Mouse (Mus musculus): ENCODE measurements around the gene Tmem126a. TPM values are rescaled to one million over a fixed set of nuclear protein-coding genes. Genes with fewer than 3 reads are reported as not detected.

Gene Tmem126a
- 109 and 111 TPM in 2 replicates for polyA plus RNA-seq (2016; fragmentation: Nextera tagmentation; extraction: Ambion mirVana)

GRCm38 (mm10) chr7:90456845-90457468 is at the start of gene Tmem126a:
TSS of gene Tmem126a (minus strand) at chr7:90457229.
- H3K9me3 ChIP-seq, result no peaks in the 10 kb centered on the region
- peak; percentile 99 for ATAC-seq (ENCODE audit: low FRiP score, low read depth)

GRCm38 (mm10) chr7:90482607-90483006 is 25.6 kb upstream of the Tmem126a start:
- no peak for ATAC-seq (ENCODE audit: low FRiP score, low read depth)
- Histone ChIP-seq H3K4me3 (no peak overlapping the region), H3K27ac (no peak overlapping the region), H3K9ac (no peak overlapping the region), H3K4me1 (no peaks in the 10 kb centered on the region), H3K27me3 (replicated peaks) (no peaks in the 10 kb centered on the region), H3K9me3 (no peaks in the 10 kb centered on the region), H3K36me3 (no peaks in the 10 kb centered on the region), H3K4me2 (replicated peaks) (no peak overlapping the region)
- 91% methylated on average over 2 of the region's 2 CpGs for WGBS

More at GRCm38 (mm10) chr7:90456845-90457468, at the start of gene Tmem126a:
- Histone ChIP-seq H3K4me2 (replicated peaks) (peak within 1 kb of the TSS; percentile 64), H3K9ac (peak within 1 kb of the TSS; percentile 79), H3K27me3 (replicated peaks) (no peaks in the 10 kb centered on the region), H3K4me1 (peaks cover 8% of the 10 kb centered on the region), H3K4me3 (peak within 1 kb of the TSS; percentile 74), H3K27ac (peak within 1 kb of the TSS; percentile 72), H3K36me3 (peaks cover 15% of the 10 kb centered on the region)
- WGBS, result under 1% methylated on average over 41 of the region's 41 CpGs

- peak; percentile 82 for ATAC-seq (ENCODE audit: low FRiP score, low read depth)
- Histone ChIP-seq H3K27me3 (replicated peaks) (no peaks in the 10 kb centered on the region), H3K9me3 (no peaks in the 10 kb centered on the region), H3K4me3 (peak within 1 kb of the TSS; percentile 62), H3K4me2 (replicated peaks) (peak within 1 kb of the TSS; percentile 78), H3K9ac (peak within 1 kb of the TSS; percentile 63), H3K27ac (peak within 1 kb of the TSS; percentile 63; the same call in 1 of the 2 replicates), H3K4me1 (peaks cover 12% of the 10 kb centered on the region), H3K36me3 (no peaks in the 10 kb centered on the region)
- under 1% methylated on average over 32 of the region's 32 CpGs for WGBS
Measured at GRCm38 (mm10) chr7:90476313-90477245, 19.6 kb upstream of the Tmem126a start, which contains the start of gene Dlg2. TSS of gene Dlg2 (plus strand) at chr7:90476672.

GRCm38 (mm10) chr7:90475793-90476312 is 18.8 kb upstream of the Tmem126a start, which contains the start of gene Tmem126b:
TSS of gene Tmem126b (minus strand) at chr7:90476001.
- H3K4me3 ChIP-seq, result peak within 1 kb of the TSS; percentile 62
- ATAC-seq (ENCODE audit: low FRiP score, low read depth), result peak; percentile 100
- under 1% methylated on average over 36 of the region's 36 CpGs for WGBS
- peak within 1 kb of the TSS; percentile 78 for H3K4me2 ChIP-seq (replicated peaks)
- H3K9ac ChIP-seq, result peak within 1 kb of the TSS; percentile 63
- H3K9me3 ChIP-seq, result no peaks in the 10 kb centered on the region
- H3K27me3 ChIP-seq (replicated peaks), result no peaks in the 10 kb centered on the region
- no peaks in the 10 kb centered on the region for H3K36me3 ChIP-seq
- H3K27ac ChIP-seq, result peak within 1 kb of the TSS; percentile 63; the same call in 1 of the 2 replicates
- H3K4me1 ChIP-seq, result peaks cover 12% of the 10 kb centered on the region

- H3K27me3 ChIP-seq (replicated peaks), result no peaks in the 10 kb centered on the region
- H3K27ac ChIP-seq, result no peak overlapping the region
- no peak for ATAC-seq (ENCODE audit: low FRiP score, low read depth)
- peaks cover 12% of the 10 kb centered on the region for H3K4me1 ChIP-seq
- H3K9me3 ChIP-seq, result no peaks in the 10 kb centered on the region
- WGBS, result 78% methylated on average over 2 of the region's 2 CpGs
- H3K4me2 ChIP-seq (replicated peaks), result no peak overlapping the region
- peaks cover 9% of the 10 kb centered on the region; the same call in 1 of the 2 replicates for H3K36me3 ChIP-seq
- H3K4me3 ChIP-seq, result no peak overlapping the region
- no peak overlapping the region for H3K9ac ChIP-seq
Measured at GRCm38 (mm10) chr7:90473511-90473910, 16.5 kb upstream of the Tmem126a start.

GRCm38 (mm10) chr7:90461441-90461840 is 4.4 kb upstream of the Tmem126a start:
- H3K9ac ChIP-seq, result no peak overlapping the region
- WGBS, result 94% methylated on average over 5 of the region's 5 CpGs
- no peaks in the 10 kb centered on the region for H3K36me3 ChIP-seq
- H3K27me3 ChIP-seq (replicated peaks), result no peaks in the 10 kb centered on the region
- H3K27ac ChIP-seq, result no peak overlapping the region
- H3K4me1 ChIP-seq, result no peaks in the 10 kb centered on the region
- ATAC-seq (ENCODE audit: low FRiP score, low read depth), result no peak
- H3K9me3 ChIP-seq, result no peaks in the 10 kb centered on the region
- no peak overlapping the region for H3K4me2 ChIP-seq (replicated peaks)
- H3K4me3 ChIP-seq, result no peak overlapping the region

- Histone ChIP-seq H3K27me3 (replicated peaks) (no peaks in the 10 kb centered on the region), H3K9ac (no peak overlapping the region), H3K27ac (no peak overlapping the region), H3K36me3 (no peaks in the 10 kb centered on the region), H3K4me2 (replicated peaks) (peak overlapping the region; percentile 9; the same call in 1 of the 2 replicates), H3K9me3 (no peaks in the 10 kb centered on the region), H3K4me1 (peaks cover 5% of the 10 kb centered on the region), H3K4me3 (no peak overlapping the region)
- no peak for ATAC-seq (ENCODE audit: low FRiP score, low read depth)
- 24% methylated on average over 14 of the region's 14 CpGs for WGBS
Measured at GRCm38 (mm10) chr7:90460930-90461329, 3.9 kb upstream of the Tmem126a start.

- Histone ChIP-seq H3K27ac (no peak overlapping the region), H3K4me2 (replicated peaks) (no peak overlapping the region), H3K4me1 (peaks cover 8% of the 10 kb centered on the region), H3K27me3 (replicated peaks) (no peaks in the 10 kb centered on the region), H3K36me3 (no peaks in the 10 kb centered on the region), H3K9ac (no peak overlapping the region), H3K4me3 (no peak overlapping the region), H3K9me3 (no peaks in the 10 kb centered on the region)
- no peak for ATAC-seq (ENCODE audit: low FRiP score, low read depth)
- WGBS, result 58% methylated on average over 10 of the region's 10 CpGs
Measured at GRCm38 (mm10) chr7:90460330-90460729, 3.3 kb upstream of the Tmem126a start.

GRCm38 (mm10) chr7:90457517-90457916 is 488 bp upstream of the Tmem126a start:
- 19% methylated on average over 10 of the region's 10 CpGs for WGBS
- peak overlapping the region; percentile 64 for H3K4me2 ChIP-seq (replicated peaks)
- peak overlapping the region; percentile 72 for H3K27ac ChIP-seq
- H3K9ac ChIP-seq, result peak overlapping the region; percentile 79
- no peaks in the 10 kb centered on the region for H3K9me3 ChIP-seq
- H3K4me1 ChIP-seq, result peaks cover 8% of the 10 kb centered on the region
- peaks cover 12% of the 10 kb centered on the region for H3K36me3 ChIP-seq
- H3K27me3 ChIP-seq (replicated peaks), result no peaks in the 10 kb centered on the region
- peak overlapping the region; percentile 74 for H3K4me3 ChIP-seq
- peak; percentile 81 for ATAC-seq (ENCODE audit: low FRiP score, low read depth)

- H3K9me3 ChIP-seq, result no peaks in the 10 kb centered on the region
- 29% methylated on average over 7 of the region's 7 CpGs for WGBS
- peak overlapping the region; percentile 79 for H3K9ac ChIP-seq
- peak overlapping the region; percentile 64 for H3K4me2 ChIP-seq (replicated peaks)
- ATAC-seq (ENCODE audit: low FRiP score, low read depth), result no peak
- peaks cover 8% of the 10 kb centered on the region for H3K4me1 ChIP-seq
- H3K4me3 ChIP-seq, result peak overlapping the region; percentile 74
- H3K27me3 ChIP-seq (replicated peaks), result no peaks in the 10 kb centered on the region
- H3K27ac ChIP-seq, result no peak overlapping the region
- H3K36me3 ChIP-seq, result peaks cover 21% of the 10 kb centered on the region
Measured at GRCm38 (mm10) chr7:90456149-90456844, 732 bp downstream of the Tmem126a start.

- Histone ChIP-seq H3K36me3 (peaks cover 5% of the 10 kb centered on the region; the same call in 1 of the 2 replicates), H3K9ac (peak overlapping the region; percentile 99), H3K4me2 (replicated peaks) (peak overlapping the region; percentile 93), H3K27me3 (replicated peaks) (no peaks in the 10 kb centered on the region), H3K4me1 (peaks cover 9% of the 10 kb centered on the region), H3K27ac (no peak overlapping the region), H3K4me3 (peak overlapping the region; percentile 97), H3K9me3 (no peaks in the 10 kb centered on the region)
- ATAC-seq (ENCODE audit: low FRiP score, low read depth), result no peak
- WGBS, result 0% methylated on average over 6 of the region's 6 CpGs
Measured at GRCm38 (mm10) chr7:90444206-90444605, 12.8 kb downstream of the Tmem126a start.
